ENCODE assay signal across 19 mouse cellular contexts in genomic region chr12:32207141-32207540, GRCm38 (mm10). TPM values are rescaled to one million over a fixed set of nuclear protein-coding genes. Genes with fewer than 3 reads are reported as not detected.
DNase-seq lines count a peak whose midpoint lies in the region; ATAC-seq and TF ChIP-seq lines count a peak whose summit lies in the region.
"Had no signal": no experiment of that assay in that cellular context is flagged by ENCODE, and none has a peak within 500 bp of the region (broad histone marks: within the 10 kb centered on the region; RNA-seq: fewer than 3 reads in every experiment).

No protein-coding gene starts in this region.

- H3K27ac ChIP-seq in limb, embryonic 13.5 days = no peak overlapping the region
- H3K27ac ChIP-seq in limb, embryonic 10.5 days = no peak overlapping the region
- H3K27ac ChIP-seq in CH12.LX (ENCODE audit: insufficient read depth, low read depth) = peak overlapping the region; percentile 39; the same call in 1 of the 2 replicates
- H3K27ac ChIP-seq in bone marrow macrophage, adult 2 months (ENCODE audit: insufficient read depth, low read depth, low read length) = peak overlapping the region; percentile 32
- H3K27ac ChIP-seq in liver, postnatal 0 days (ENCODE audit: low read depth) = no peak overlapping the region
- H3K27ac ChIP-seq: embryonic facial prominence, embryonic 15.5 days; heart, embryonic 10.5 days; hindbrain, embryonic 12.5 days; left cerebral cortex, adult 2 months had no signal

- dilution Hi-C loops in CH12.LX (cut with MboI; ENCODE audit: extremely low pct_ligation_motif_present, extremely low pct_unique_long_range_greater_than_20kb, low sequenced_read_pairs) = no loop called here

- H3K79me2 ChIP-seq in CH12.LX (replicated peaks; ENCODE audit: control insufficient read depth, extremely low read depth, insufficient read depth, poor library complexity, severe bottlenecking) = peaks cover 31% of the 10 kb centered on the region

- peak; percentile 45; the same call in 1 of the 2 replicates for ATAC-seq in limb, embryonic 13.5 days (ENCODE audit: low FRiP score, low read depth)
- no peak for ATAC-seq in liver, postnatal 0 days

- H3K36me3 ChIP-seq in limb, embryonic 13.5 days = no peaks in the 10 kb centered on the region
- no peaks in the 10 kb centered on the region for H3K36me3 ChIP-seq in limb, embryonic 10.5 days
- peaks cover 20 to 22% of the 10 kb centered on the region in 2 experiments for H3K36me3 ChIP-seq in CH12.LX (replicated peaks in 1 of 2; ENCODE audit: control insufficient read depth in 1 of 2, insufficient read depth in 1 of 2, low read length in 1 of 2)
- peaks cover 13% of the 10 kb centered on the region for H3K36me3 ChIP-seq in liver, postnatal 0 days (replicated peaks; ENCODE audit: insufficient read depth, low read length)
- H3K36me3 ChIP-seq: embryonic facial prominence, embryonic 15.5 days; heart, embryonic 10.5 days; hindbrain, embryonic 12.5 days had no signal

- TF ChIP-seq RAD21 in CH12.LX (IDR thresholded peaks at IDR 0.05; ENCODE audit: low read depth, low read length) = no peak

- WGBS in limb, embryonic 13.5 days = 67% methylated on average over 3 of the region's 3 CpGs
- WGBS in limb, embryonic 10.5 days = 86% methylated on average over 3 of the region's 3 CpGs
- WGBS in liver, postnatal 0 days (ENCODE audit: insufficient replicate concordance) = 50% methylated on average over 3 of the region's 3 CpGs

- in situ Hi-C loops in CH12.LX (cut with MboI; ENCODE audit: low pct_ligation_motif_present, low pct_unique_long_range_greater_than_20kb, low sequenced_read_pairs) = no loop called here

- TF ChIP-seq CTCF in CH12.LX (conservative IDR thresholded peaks at IDR 0.05 in 1 of 2, IDR thresholded peaks at IDR 0.05 in 1 of 2; ENCODE audit: low read depth in 2 of 2, low read length in 2 of 2) = no peak
- no peak for TF ChIP-seq CTCF in bone marrow macrophage, adult 2 months (IDR thresholded peaks at IDR 0.05; ENCODE audit: low read depth, low read length)
- no peak for TF ChIP-seq CTCF in liver, postnatal 0 days (IDR thresholded peaks at IDR 0.05; ENCODE audit: low read depth)

- no peak overlapping the region for H3K4me2 ChIP-seq in limb, embryonic 13.5 days (replicated peaks)
- H3K4me2 ChIP-seq in CH12.LX (ENCODE audit: insufficient read depth, low read depth, poor library complexity, severe bottlenecking) = peak overlapping the region; percentile 80
- peak overlapping the region; percentile 64 for H3K4me2 ChIP-seq in liver, postnatal 0 days (ENCODE audit: low read depth, low read length)
- H3K4me2 ChIP-seq: embryonic facial prominence, embryonic 15.5 days; hindbrain, embryonic 12.5 days had no signal

- H3K9me3 ChIP-seq in limb, embryonic 13.5 days = no peaks in the 10 kb centered on the region
- H3K9me3 ChIP-seq in limb, embryonic 10.5 days (replicated peaks) = no peaks in the 10 kb centered on the region
- H3K9me3 ChIP-seq in CH12.LX (replicated peaks; ENCODE audit: low read length) = peaks cover 11% of the 10 kb centered on the region
- no peaks in the 10 kb centered on the region for H3K9me3 ChIP-seq in liver, postnatal 0 days (ENCODE audit: low read length)
- H3K9me3 ChIP-seq: embryonic facial prominence, embryonic 15.5 days; heart, embryonic 10.5 days; hindbrain, embryonic 12.5 days had no signal

- TF ChIP-seq EP300 in CH12.LX (IDR thresholded peaks at IDR 0.05; ENCODE audit: low read length) = no peak
- no peak for TF ChIP-seq EP300 in liver, postnatal 0 days (IDR thresholded peaks at IDR 0.05; ENCODE audit: low read depth)

- DNase-seq in limb, embryonic 10.5 days (ENCODE audit: low spot score) = no peak
- DNase-seq in CH12.LX (ENCODE audit: extremely low read depth) = no peak
- no peak for DNase-seq in liver, postnatal 0 days
- no peak for DNase-seq in kidney, postnatal 10 days
- DNase-seq in cerebellum, adult 18-20 months = no peak
- DNase-seq: adrenal gland, postnatal 10 days; cerebellum, adult 11 months; cerebellum, postnatal 14 days; gastrocnemius, postnatal 10 days; heart, postnatal 10 days; kidney, adult 2 months; kidney, postnatal 14 days; right cerebral cortex, postnatal 14 days had no signal

- no peaks in the 10 kb centered on the region for H3K27me3 ChIP-seq in limb, embryonic 13.5 days
- H3K27me3 ChIP-seq in limb, embryonic 10.5 days (ENCODE audit: low read depth, poor library complexity, severe bottlenecking) = no peaks in the 10 kb centered on the region
- H3K27me3 ChIP-seq in CH12.LX (replicated peaks) = no peaks in the 10 kb centered on the region
- no peaks in the 10 kb centered on the region for H3K27me3 ChIP-seq in liver, postnatal 0 days (ENCODE audit: insufficient read depth, low read length)
- H3K27me3 ChIP-seq: embryonic facial prominence, embryonic 15.5 days; hindbrain, embryonic 12.5 days had no signal

- H3K9ac ChIP-seq in limb, embryonic 13.5 days = no peak overlapping the region
- H3K9ac ChIP-seq in CH12.LX (ENCODE audit: insufficient read depth, low read depth) = peak overlapping the region; percentile 63
- H3K9ac ChIP-seq in liver, postnatal 0 days (replicated peaks) = no peak overlapping the region
- H3K9ac ChIP-seq: embryonic facial prominence, embryonic 15.5 days; hindbrain, embryonic 12.5 days had no signal

- TF ChIP-seq POLR2A in CH12.LX (IDR thresholded peaks at IDR 0.05; ENCODE audit: low read depth, low read length) = no peak
- TF ChIP-seq POLR2A in bone marrow macrophage, adult 2 months (IDR thresholded peaks at IDR 0.05; ENCODE audit: borderline replicate concordance, low read depth, low read length) = no peak

- no peak overlapping the region for H3K4me3 ChIP-seq in limb, embryonic 13.5 days
- H3K4me3 ChIP-seq in limb, embryonic 10.5 days = no peak overlapping the region
- peak overlapping the region; percentile 60 to 64 (median 63) for H3K4me3 ChIP-seq in CH12.LX (replicated peaks in 1 of 3; ENCODE audit: low read depth in 2 of 3, low read length in 2 of 3, poor library complexity in 1 of 3)
- peak overlapping the region; percentile 52 for H3K4me3 ChIP-seq in bone marrow macrophage, adult 2 months (ENCODE audit: insufficient read depth, low read length)
- peak overlapping the region; percentile 39 for H3K4me3 ChIP-seq in liver, postnatal 0 days (ENCODE audit: low read depth, low read length)
- H3K4me3 ChIP-seq: heart, embryonic 10.5 days; hindbrain, embryonic 12.5 days had no signal

- H3K4me1 ChIP-seq in limb, embryonic 13.5 days = no peaks in the 10 kb centered on the region
- H3K4me1 ChIP-seq in limb, embryonic 10.5 days = no peaks in the 10 kb centered on the region
- peaks cover 27 to 81% of the 10 kb centered on the region in 2 experiments for H3K4me1 ChIP-seq in CH12.LX (ENCODE audit: control insufficient read depth in 1 of 2, insufficient read depth in 2 of 2)
- H3K4me1 ChIP-seq in bone marrow macrophage, adult 2 months (ENCODE audit: control insufficient read depth, insufficient read depth, low read length) = peaks cover 41% of the 10 kb centered on the region
- H3K4me1 ChIP-seq in liver, postnatal 0 days (ENCODE audit: insufficient read depth) = peaks cover 14% of the 10 kb centered on the region
- H3K4me1 ChIP-seq: embryonic facial prominence, embryonic 15.5 days; hindbrain, embryonic 12.5 days had no signal

TF ChIP-seq in CH12.LX, 34 proteins besides CTCF, POLR2A, EP300 and RAD21:
- TF ChIP-seq SIN3A (IDR thresholded peaks at IDR 0.05; ENCODE audit: low read length) (no peak), RCOR1 (conservative IDR thresholded peaks at IDR 0.05; ENCODE audit: low read depth, low read length) (no peak), CHD2 (IDR thresholded peaks at IDR 0.05; ENCODE audit: low read length) (no peak), ZNF384 (IDR thresholded peaks at IDR 0.05; ENCODE audit: low read depth, low read length) (no peak), USF2 (conservative IDR thresholded peaks at IDR 0.05; ENCODE audit: low read depth, low read length) (no peak), BHLHE40 (IDR thresholded peaks at IDR 0.05; ENCODE audit: low read depth, low read length) (no peak), CHD1 (IDR thresholded peaks at IDR 0.05; ENCODE audit: low read depth, low read length) (no peak), MAZ (IDR thresholded peaks at IDR 0.05; ENCODE audit: low read depth, low read length) (no peak), JUND (conservative IDR thresholded peaks at IDR 0.05; ENCODE audit: low read depth, low read length) (no peak), E2F4 (IDR thresholded peaks at IDR 0.05; ENCODE audit: insufficient replicate concordance, low read depth, low read length) (no peak), MYC (IDR thresholded peaks at IDR 0.05; ENCODE audit: low read depth, low read length) (no peak), SMC3 (IDR thresholded peaks at IDR 0.05; ENCODE audit: low read depth, low read length) (no peak), MAX (IDR thresholded peaks at IDR 0.05; ENCODE audit: low read length) (no peak), ZMIZ1 (IDR thresholded peaks at IDR 0.05; ENCODE audit: low read depth, low read length) (no peak)
TF ChIP-seq in CH12.LX: peak in this region for 0.

RNA-seq across cellular contexts. Expression of gene Pik3cg, which starts 1.3 kb away (rescaled TPM):
- polyA plus RNA-seq in limb, embryonic 13.5 days (2015; fragmentation: Nextera tagmentation; extraction: Ambion mirVana) = 1.6 and 2.1 TPM in 2 replicates
- polyA plus RNA-seq in limb, embryonic 10.5 days (2016; fragmentation: Nextera tagmentation; extraction: Ambion mirVana) = 0.55 and 0.91 TPM in 2 replicates
- 28.5 and 35.8 TPM in 2 replicates for total RNA-seq in CH12.LX (2012; rRNA removed)
- 38.0 and 40.6 TPM in 2 replicates for total RNA-seq in CH12.LX (2014; rRNA removed)
- polyA plus RNA-seq in CH12.LX (2012; ENCODE audit: insufficient read length, low read depth) = 29.7 and 35.4 TPM in 2 replicates
- polyA plus RNA-seq in bone marrow macrophage, adult 2 months (2012; ENCODE audit: insufficient read depth, insufficient read length, missing spikeins) = 73.2 and 75.7 TPM in 2 replicates
- polyA plus RNA-seq in liver, postnatal 0 days (2015; fragmentation: Nextera tagmentation; extraction: Ambion mirVana) = 2.8 and 3.3 TPM in 2 replicates

Comparison
In these comparisons a context has a peak if more than half of its experiments do, and no peak if none do; other contexts are left out.
1. H3K27ac ChIP-seq: peak in CH12.LX (single experiment) and bone marrow macrophage, adult 2 months (single experiment); none in limb, embryonic 13.5 days (single experiment), limb, embryonic 10.5 days (single experiment) and liver, postnatal 0 days (single experiment).
2. H3K4me3 ChIP-seq: peak in CH12.LX (3 of 3), bone marrow macrophage, adult 2 months (single experiment) and liver, postnatal 0 days (single experiment); none in limb, embryonic 13.5 days (single experiment) and limb, embryonic 10.5 days (single experiment).